Mouse (Mus musculus) MEL (cell line): ENCODE measurements at regions not wholly inside any gene's neighbourhood (a gene's known extent, or its start where the extent isn't known, plus 50 kb on each side); places are given as distances from the start of the nearest gene placed in this dataset.

Experiments used
- DNase-seq: peaks from one replicate; pipeline ENCODE4 v3.0.0; 2011; ENCODE audit warnings: low read depth, low spot score
- H3K27ac ChIP-seq: 2 replicates; pipeline ENCODE4 v1.5.1; 2012; ENCODE audit warnings: low read depth, mild to moderate bottlenecking, control low read depth, low read length, moderate library complexity; ENCODE audit not compliant: control insufficient read depth
- H3K27me3 ChIP-seq, 2 experiments: fragments of 150-350 bp in 1 of 2; sonication (generic) in 1 of 2; 2 replicates each; pipeline ENCODE4 v1.6.1; 2012; ENCODE audit warnings: low read length in 2 of 2, mild to moderate bottlenecking in 2 of 2, improper control_type of control experiment in 1 of 2, moderate library complexity in 1 of 2; ENCODE audit not compliant: insufficient read depth in 2 of 2, control insufficient read depth in 1 of 2
- H3K36me3 ChIP-seq, 2 experiments: 2 replicates each; pipeline ENCODE4 v1.6.1; 2012 to 2014; ENCODE audit warnings: low read length in 2 of 2, improper control_type of control experiment in 1 of 2, inconsistent platforms in 1 of 2, mild to moderate bottlenecking in 1 of 2; ENCODE audit not compliant: insufficient read depth in 2 of 2, control insufficient read depth in 1 of 2
- H3K4me1 ChIP-seq, 2 experiments: fragments of 150-350 bp in 1 of 2; sonication (generic) in 1 of 2; 2 replicates each; pipeline ENCODE4 v1.6.1; 2012; ENCODE audit warnings: low read length in 2 of 2, improper control_type of control experiment in 1 of 2, mild to moderate bottlenecking in 1 of 2; ENCODE audit not compliant: insufficient read depth in 2 of 2, control insufficient read depth in 1 of 2
- H3K4me3 ChIP-seq, 2 experiments: fragments of 150-350 bp in 1 of 2; sonication (generic) in 1 of 2; 2 replicates each; pipeline ENCODE4 v1.5.1; 2012; ENCODE audit warnings: low read depth in 2 of 2, low read length in 2 of 2, mild to moderate bottlenecking in 2 of 2, moderate library complexity in 2 of 2, control low read depth in 1 of 2, improper control_type of control experiment in 1 of 2; ENCODE audit not compliant: control insufficient read depth in 1 of 2, insufficient read depth in 1 of 2
- H3K79me2 ChIP-seq: 2 replicates; pipeline ENCODE4 v1.6.1; 2012; ENCODE audit warnings: mild to moderate bottlenecking, low read length, moderate library complexity; ENCODE audit not compliant: control insufficient read depth, poor library complexity, insufficient read depth
- H3K9ac ChIP-seq: 2 replicates; pipeline ENCODE4 v1.6.1; 2012; ENCODE audit warnings: low read depth, mild to moderate bottlenecking, control low read depth, low read length, moderate library complexity; ENCODE audit not compliant: control insufficient read depth, poor library complexity, severe bottlenecking
- H3K9me3 ChIP-seq: fragments of 150-350 bp; sonication (generic); replicated peaks from 2 replicates; pipeline ENCODE4 v1.6.1; 2012; ENCODE audit warnings: mild to moderate bottlenecking, low read length, improper control_type of control experiment, moderate library complexity; ENCODE audit not compliant: insufficient read depth
- BHLHE40 ChIP-seq: IDR thresholded peaks from 2 replicates; pipeline ENCODE4 v1.6.1; 2012; ENCODE audit warnings: low read depth, mild to moderate bottlenecking, inconsistent platforms, low read length, improper control_type of control experiment, borderline replicate concordance
- CHD2 ChIP-seq: IDR thresholded peaks from 2 replicates; pipeline ENCODE4 v1.6.1; 2011; ENCODE audit warnings: low read length, improper control_type of control experiment
- CTCF ChIP-seq, 3 experiments: IDR thresholded peaks in 2 of 3; conservative IDR thresholded peaks in 1 of 3; 2 replicates each; pipeline ENCODE4 v1.5.1; 2011 to 2012; ENCODE audit warnings: low read length in 3 of 3, low read depth in 2 of 3, mild to moderate bottlenecking in 2 of 3, improper control_type of control experiment in 1 of 3, inconsistent platforms in 1 of 3, mixed read lengths in 1 of 3, moderate library complexity in 1 of 3; ENCODE audit not compliant: control insufficient read depth in 1 of 3, insufficient read depth in 1 of 3, poor library complexity in 1 of 3, severe bottlenecking in 1 of 3
- ETS1 ChIP-seq: IDR thresholded peaks from 2 replicates; pipeline ENCODE4 v1.6.1; 2012; ENCODE audit warnings: low read depth, mild to moderate bottlenecking, inconsistent platforms, low read length, improper control_type of control experiment, moderate library complexity
- GATA1 ChIP-seq: IDR thresholded peaks from 2 replicates; pipeline ENCODE4 v1.6.1; 2011; ENCODE audit warnings: low read depth, low read length, improper control_type of control experiment
- KAT2A ChIP-seq: conservative IDR thresholded peaks from 2 replicates; pipeline ENCODE4 v1.6.1; 2012; ENCODE audit warnings: low read depth, low read length, improper control_type of control experiment, inconsistent platforms
- MAX ChIP-seq: IDR thresholded peaks from 2 replicates; pipeline ENCODE4 v1.6.1; 2011; ENCODE audit warnings: low read length, improper control_type of control experiment
- MAZ ChIP-seq: IDR thresholded peaks from 2 replicates; pipeline ENCODE4 v1.6.1; 2012; ENCODE audit warnings: low read depth, mild to moderate bottlenecking, inconsistent platforms, low read length, improper control_type of control experiment
- MXI1 ChIP-seq: IDR thresholded peaks from 2 replicates; pipeline ENCODE4 v1.6.1; 2011; ENCODE audit warnings: mild to moderate bottlenecking, low read depth, low read length, improper control_type of control experiment
- MYC ChIP-seq: IDR thresholded peaks from 2 replicates; pipeline ENCODE4 v1.6.1; 2011; ENCODE audit warnings: low read depth, mild to moderate bottlenecking, low read length, improper control_type of control experiment, moderate library complexity
- NRF1 ChIP-seq: IDR thresholded peaks from 2 replicates; pipeline ENCODE4 v1.6.1; 2014; ENCODE audit warnings: low read depth, mild to moderate bottlenecking, inconsistent platforms, low read length, improper control_type of control experiment, moderate library complexity; ENCODE audit not compliant: poor library complexity, insufficient read depth, severe bottlenecking
- POLR2A ChIP-seq, 2 experiments: IDR thresholded peaks; 2 replicates each; pipeline ENCODE4 v1.6.1; 2011 to 2012; ENCODE audit warnings: low read length in 2 of 2, mild to moderate bottlenecking in 2 of 2, control low read depth in 1 of 2, improper control_type of control experiment in 1 of 2, low read depth in 1 of 2, moderate library complexity in 1 of 2; ENCODE audit not compliant: control insufficient read depth in 1 of 2, insufficient read depth in 1 of 2, poor library complexity in 1 of 2
- POLR2AphosphoS2 ChIP-seq: IDR thresholded peaks from 2 replicates; pipeline ENCODE4 v1.6.1; 2011; ENCODE audit warnings: low read length, improper control_type of control experiment
- POLR2AphosphoS5 ChIP-seq: IDR thresholded peaks from 2 replicates; pipeline ENCODE4 v1.6.1; 2012; ENCODE audit warnings: low read depth, borderline replicate concordance, mild to moderate bottlenecking, inconsistent platforms, low read length, moderate library complexity, mixed read lengths
- RAD21 ChIP-seq: IDR thresholded peaks from 2 replicates; pipeline ENCODE4 v1.6.1; 2011; ENCODE audit warnings: mild to moderate bottlenecking, low read depth, low read length, improper control_type of control experiment
- RCOR1 ChIP-seq: IDR thresholded peaks from 2 replicates; pipeline ENCODE4 v1.6.1; 2012; ENCODE audit warnings: low read depth, mild to moderate bottlenecking, inconsistent platforms, low read length, improper control_type of control experiment
- SMC3 ChIP-seq: IDR thresholded peaks from 2 replicates; pipeline ENCODE4 v1.6.1; 2011; ENCODE audit warnings: low read depth, low read length, improper control_type of control experiment
- TCF12 ChIP-seq: IDR thresholded peaks from 2 replicates; pipeline ENCODE4 v1.6.1; 2014; ENCODE audit warnings: low read depth, mild to moderate bottlenecking, inconsistent platforms, low read length, improper control_type of control experiment, moderate library complexity
- UBTF ChIP-seq: IDR thresholded peaks from 2 replicates; pipeline ENCODE4 v1.6.1; 2012; ENCODE audit warnings: low read depth, mild to moderate bottlenecking, inconsistent platforms, low read length, improper control_type of control experiment, moderate library complexity, borderline replicate concordance; ENCODE audit not compliant: insufficient read depth
- USF2 ChIP-seq, 2 experiments: IDR thresholded peaks; 2 replicates each; pipeline ENCODE4 v1.6.1; 2011 to 2012; ENCODE audit warnings: improper control_type of control experiment in 2 of 2, low read length in 2 of 2, borderline replicate concordance in 1 of 2, inconsistent platforms in 1 of 2, low read depth in 1 of 2, mild to moderate bottlenecking in 1 of 2; ENCODE audit not compliant: insufficient read depth in 1 of 2
- ZKSCAN1 ChIP-seq: IDR thresholded peaks from 2 replicates; pipeline ENCODE4 v1.6.1; 2012; ENCODE audit warnings: low read depth, mild to moderate bottlenecking, inconsistent platforms, low read length, improper control_type of control experiment, moderate library complexity
- ZNF384 ChIP-seq: IDR thresholded peaks from 2 replicates; pipeline ENCODE4 v1.6.1; 2012; ENCODE audit warnings: low read depth, mild to moderate bottlenecking, inconsistent platforms, low read length, improper control_type of control experiment

DNA sequence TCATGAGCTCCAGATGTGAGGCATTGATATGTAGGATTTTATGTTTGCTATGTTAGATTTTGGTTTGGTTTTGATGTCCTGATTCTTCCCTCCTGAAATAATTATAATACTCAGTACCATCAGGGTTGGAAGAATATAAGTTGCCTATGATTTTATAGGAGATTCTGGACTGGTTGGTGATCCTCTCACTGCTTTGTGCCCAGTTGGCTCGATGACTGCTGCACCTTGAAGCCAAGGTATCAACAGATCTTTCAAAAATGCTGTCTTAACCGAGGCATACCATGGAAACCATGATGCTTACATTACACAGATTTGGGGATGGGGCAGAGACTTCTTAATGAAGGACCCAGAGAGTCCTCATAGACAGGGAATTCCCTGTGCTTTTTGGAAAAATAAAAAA lies 274.4 kb downstream of the Impad1 start:
- no peak for DNase-seq
- Histone ChIP-seq H3K27me3 (no peaks in the 10 kb centered on the region), H3K9me3 (no peaks in the 10 kb centered on the region), H3K9ac (no peak overlapping the region), H3K27ac (no peak overlapping the region), H3K79me2 (no peaks in the 10 kb centered on the region), H3K36me3 (no peaks in the 10 kb centered on the region), H3K4me1 (no peaks in the 10 kb centered on the region), H3K4me3 (no peak overlapping the region)
- no peak for TF ChIP-seq POLR2AphosphoS2
- TF ChIP-seq USF2 (IDR thresholded peaks at IDR 0.05; ENCODE audit: borderline replicate concordance in 1 of 2, insufficient read depth in 1 of 2, low read depth in 1 of 2, low read length in 2 of 2): no peak
- no peak for TF ChIP-seq CTCF (IDR thresholded peaks at IDR 0.05 in 2 of 3, conservative IDR thresholded peaks at IDR 0.05 in 1 of 3; ENCODE audit: control insufficient read depth in 1 of 3, insufficient read depth in 1 of 3, low read depth in 2 of 3, low read length in 3 of 3, poor library complexity in 1 of 3, severe bottlenecking in 1 of 3)
- no peak for TF ChIP-seq GATA1
- TF ChIP-seq MXI1: no peak
- no peak for TF ChIP-seq NRF1
- TF ChIP-seq CHD2: no peak
- no peak for TF ChIP-seq POLR2A (IDR thresholded peaks at IDR 0.05; ENCODE audit: control insufficient read depth in 1 of 2, insufficient read depth in 1 of 2, low read depth in 1 of 2, low read length in 2 of 2, poor library complexity in 1 of 2)
- TF ChIP-seq ZKSCAN1: no peak

DNA sequence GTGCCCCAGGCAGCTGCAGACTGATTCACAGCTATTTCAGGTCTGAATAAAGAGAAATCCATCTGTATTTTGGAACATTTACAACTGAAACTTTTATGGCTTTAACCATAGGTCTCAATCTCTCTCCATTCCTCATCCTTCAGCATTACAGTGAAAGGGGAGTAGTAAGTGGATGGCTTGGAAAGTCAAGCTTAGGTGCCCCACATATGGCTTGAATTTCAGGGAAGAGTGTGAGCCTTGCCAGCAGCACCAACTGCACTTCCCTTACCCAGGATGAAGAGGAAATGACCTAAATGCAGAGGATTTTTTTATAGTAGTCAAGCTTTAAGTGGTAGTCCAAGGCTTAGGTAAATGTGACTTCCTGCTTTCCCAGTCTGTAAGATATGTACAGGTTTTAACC lies 279.8 kb downstream of the Impad1 start:
- DNase-seq: no peak
- no peak for TF ChIP-seq USF2 (IDR thresholded peaks at IDR 0.05; ENCODE audit: borderline replicate concordance in 1 of 2, insufficient read depth in 1 of 2, low read depth in 1 of 2, low read length in 2 of 2)
- Histone ChIP-seq H3K79me2 (no peaks in the 10 kb centered on the region), H3K27ac (no peak overlapping the region), H3K4me1 (no peaks in the 10 kb centered on the region), H3K27me3 (no peaks in the 10 kb centered on the region), H3K4me3 (no peak overlapping the region), H3K9me3 (no peaks in the 10 kb centered on the region), H3K36me3 (no peaks in the 10 kb centered on the region), H3K9ac (no peak overlapping the region)

DNA sequence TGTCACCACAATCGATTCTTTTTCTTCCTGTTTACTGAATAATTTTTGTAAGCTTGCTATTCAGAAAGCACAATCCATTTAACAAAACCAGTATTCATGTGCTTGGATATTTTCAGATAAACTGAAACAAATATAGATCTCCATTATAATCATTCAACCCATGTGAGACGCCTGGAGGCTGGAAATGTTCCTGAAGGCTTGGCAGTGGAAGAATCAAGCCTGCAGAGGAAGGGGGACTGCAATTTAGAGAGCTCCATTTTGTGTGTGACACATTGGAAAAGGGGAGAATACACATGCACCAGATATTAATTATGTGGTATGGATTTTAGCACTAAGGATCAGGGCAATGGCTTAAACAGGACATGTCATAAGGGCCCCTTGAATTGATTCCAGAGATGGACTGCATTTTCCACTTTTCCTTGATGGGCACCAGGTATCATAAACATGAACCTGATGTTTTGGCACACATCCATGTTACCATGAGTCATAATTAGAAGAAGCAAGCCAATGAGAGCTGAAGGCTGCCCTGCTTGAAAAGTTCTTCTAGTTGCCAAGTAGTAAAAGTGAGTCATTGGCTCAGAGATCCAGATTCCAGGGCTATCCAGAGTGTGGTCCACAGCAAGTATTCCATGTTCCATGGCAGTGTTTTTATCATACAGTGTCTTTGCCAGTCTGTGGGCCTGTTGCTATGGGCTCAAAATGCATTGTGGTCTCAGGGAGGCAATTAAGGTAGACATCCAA lies 282.8 kb downstream of the Impad1 start:
- no peak overlapping the region for H3K4me3 ChIP-seq
- DNase-seq: no peak
- H3K36me3 ChIP-seq: no peaks in the 10 kb centered on the region
- no peaks in the 10 kb centered on the region for H3K27me3 ChIP-seq
- no peak overlapping the region for H3K9ac ChIP-seq
- no peak for TF ChIP-seq MXI1
- no peak for TF ChIP-seq TCF12
- no peak for TF ChIP-seq NRF1
- TF ChIP-seq CTCF (IDR thresholded peaks at IDR 0.05 in 2 of 3, conservative IDR thresholded peaks at IDR 0.05 in 1 of 3; ENCODE audit: control insufficient read depth in 1 of 3, insufficient read depth in 1 of 3, low read depth in 2 of 3, low read length in 3 of 3, poor library complexity in 1 of 3, severe bottlenecking in 1 of 3): no peak
- TF ChIP-seq POLR2AphosphoS5: no peak
- TF ChIP-seq GATA1: no peak
- no peak for TF ChIP-seq MYC
- no peak for TF ChIP-seq MAX
- TF ChIP-seq SMC3: no peak
- TF ChIP-seq MAZ: no peak
- TF ChIP-seq ZNF384: no peak
- TF ChIP-seq RAD21: no peak
- TF ChIP-seq RCOR1: no peak
- no peak for TF ChIP-seq ETS1
- TF ChIP-seq BHLHE40: no peak
- no peak for TF ChIP-seq UBTF
- no peak for TF ChIP-seq KAT2A
- no peaks in the 10 kb centered on the region for H3K9me3 ChIP-seq
- H3K4me1 ChIP-seq: no peaks in the 10 kb centered on the region
- H3K27ac ChIP-seq: no peak overlapping the region
- H3K79me2 ChIP-seq: no peaks in the 10 kb centered on the region
